Mouse (Mus musculus) G1E (cell line): ENCODE measurements around the gene Mroh2a. TPM values are rescaled to one million over a fixed set of nuclear protein-coding genes. Genes with fewer than 3 reads are reported as not detected.

Experiments used
- ATAC-seq: 2 replicates; pipeline ENCODE4 v1.8.0; 2016; ENCODE audit warnings: mild to moderate bottlenecking; ENCODE audit not compliant: insufficient number of reproducible peaks, poor library complexity, low FRiP score, severe bottlenecking; ENCODE audit errors: extremely low read depth
- DNase-seq: peaks from one replicate; pipeline ENCODE4 v3.0.0; 2012; ENCODE audit warnings: low spot score
- H3K27me3 ChIP-seq: 2 replicates; pipeline ENCODE4 v1.6.1; 2012; ENCODE audit warnings: mild to moderate bottlenecking, low read length, inconsistent platforms; ENCODE audit not compliant: insufficient read depth
- H3K36me3 ChIP-seq: replicated peaks from 2 replicates; pipeline ENCODE3; 2012; ENCODE audit warnings: mild to moderate bottlenecking, inconsistent platforms
- H3K4me1 ChIP-seq: 2 replicates; pipeline ENCODE4 v1.6.1; 2012; ENCODE audit warnings: low read depth, low read length, inconsistent platforms, mixed read lengths; ENCODE audit not compliant: insufficient read depth
- H3K4me3 ChIP-seq: 2 replicates; pipeline ENCODE4 v1.5.1; 2012; ENCODE audit warnings: low read depth, mild to moderate bottlenecking, inconsistent platforms, low read length, moderate library complexity, mixed read lengths
- H3K9me3 ChIP-seq: replicated peaks from 2 replicates; pipeline ENCODE4 v1.6.1; 2012; ENCODE audit warnings: inconsistent platforms
- CTCF ChIP-seq: IDR thresholded peaks from 2 replicates; pipeline ENCODE4 v1.5.1; 2012; ENCODE audit warnings: low read depth, low read length, inconsistent platforms, mixed read lengths
- GATA1 ChIP-seq: IDR thresholded peaks from 2 replicates; pipeline ENCODE4 v1.6.1; 2012; ENCODE audit warnings: borderline replicate concordance, low read length, inconsistent platforms, mixed read lengths
- GATA2 ChIP-seq: IDR thresholded peaks from 2 replicates; pipeline ENCODE4 v1.6.1; 2012; ENCODE audit warnings: low read depth, low read length, inconsistent platforms, borderline replicate concordance
- POLR2AphosphoS5 ChIP-seq: IDR thresholded peaks from 2 replicates; pipeline ENCODE4 v1.6.1; 2012; ENCODE audit warnings: low read depth, low read length, inconsistent platforms; ENCODE audit not compliant: insufficient replicate concordance
- TAL1 ChIP-seq: conservative IDR thresholded peaks from 2 replicates; pipeline ENCODE4 v1.6.1; 2012; ENCODE audit warnings: low read depth, low read length, inconsistent platforms, mixed read lengths
- polyA plus RNA-seq: library from polyadenylated mRNA; stranded (reverse); fragments of >175 nt; gene quantifications from 2 replicates; pipeline ENCODE4 v1.2.3, GENCODE M21; 2012
- total RNA-seq, 2 experiments: library from RNA; stranded (forward) in 1 of 2; stranded (reverse) in 1 of 2; fragments of 200-1000 nt in 1 of 2; fragments of >200 nt in 1 of 2; fragmentation: Nextera tagmentation in 1 of 2; gene quantifications; 2 replicates each; pipeline ENCODE4 v1.2.3; 2014 to 2017

Gene Mroh2a
- total and polyA plus RNA-seq, 3 experiments, result 0.49 TPM; not detected in 2

GRCm38 (mm10) chr1:88297480-88298258 lies 70.9 kb downstream of the Mroh2a start:
- H3K9me3 ChIP-seq, result no peaks in the 10 kb centered on the region
- no peak for ATAC-seq
- H3K36me3 ChIP-seq, result no peaks in the 10 kb centered on the region
- DNase-seq, result no peak
- no peak for TF ChIP-seq GATA1
- TF ChIP-seq CTCF, result no peak
- TF ChIP-seq GATA2, result no peak
- no peak for TF ChIP-seq POLR2AphosphoS5
- no peak for TF ChIP-seq TAL1
- H3K4me1 ChIP-seq, result no peaks in the 10 kb centered on the region
- no peak overlapping the region for H3K4me3 ChIP-seq
- peaks cover 7% of the 10 kb centered on the region for H3K27me3 ChIP-seq

DNA sequence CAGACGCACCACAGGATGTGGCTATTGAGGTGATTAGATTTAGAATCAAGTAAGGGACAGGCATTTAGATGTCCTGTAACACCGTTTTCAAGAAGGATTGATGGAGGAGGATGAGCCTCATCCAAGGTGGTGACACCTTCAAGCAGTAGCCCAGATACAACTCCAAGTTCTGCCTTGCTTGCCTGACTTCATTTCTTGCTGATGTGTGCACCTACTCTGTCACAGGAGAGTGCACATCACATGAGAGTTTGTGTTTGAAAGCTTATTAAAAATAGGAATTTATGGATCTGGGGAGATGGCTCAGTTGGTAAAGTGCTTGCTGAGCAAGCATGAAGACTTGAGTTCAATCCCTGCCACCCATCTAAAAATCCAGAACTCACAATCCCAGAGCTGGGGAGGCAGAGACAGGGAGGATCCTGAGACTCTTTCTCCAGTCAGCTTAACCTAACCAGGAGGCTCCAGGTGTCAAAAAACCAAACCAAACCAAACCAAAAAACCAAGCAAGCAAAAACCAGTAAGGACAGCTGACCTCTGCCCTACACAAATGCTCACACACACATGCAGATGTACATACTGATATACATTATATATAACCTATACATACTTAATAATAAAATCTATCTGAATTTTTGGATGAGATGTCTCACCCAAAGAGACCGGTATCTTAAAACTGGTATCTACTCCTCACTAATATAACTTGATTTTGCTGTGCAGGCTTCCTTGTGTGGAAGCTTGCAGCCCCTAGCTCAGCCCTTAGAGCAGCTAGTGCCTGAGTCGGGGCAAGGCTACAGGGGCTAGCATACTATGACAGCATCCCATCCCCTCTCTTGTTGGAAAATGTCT lies 72.1 kb downstream of the Mroh2a start:
- Histone ChIP-seq H3K36me3 (no peaks in the 10 kb centered on the region), H3K4me1 (no peaks in the 10 kb centered on the region), H3K9me3 (no peaks in the 10 kb centered on the region), H3K27me3 (peaks cover 4% of the 10 kb centered on the region), H3K4me3 (no peak overlapping the region)
- no peak for ATAC-seq
- no peak for TF ChIP-seq CTCF
- TF ChIP-seq GATA2, result no peak
- no peak for TF ChIP-seq TAL1
- no peak for TF ChIP-seq POLR2AphosphoS5
- no peak for TF ChIP-seq GATA1
- DNase-seq, result no peak

GRCm38 (mm10) chr1:88299529-88299945 lies 72.8 kb downstream of the Mroh2a start:
- Histone ChIP-seq H3K4me1 (no peaks in the 10 kb centered on the region), H3K4me3 (no peak overlapping the region), H3K27me3 (peaks cover 3% of the 10 kb centered on the region; the same call in 1 of the 2 replicates), H3K36me3 (no peaks in the 10 kb centered on the region), H3K9me3 (no peaks in the 10 kb centered on the region)
- TF ChIP-seq CTCF (no peak), POLR2AphosphoS5 (no peak), TAL1 (no peak), GATA2 (no peak), GATA1 (no peak)
- DNase-seq, result no peak
- ATAC-seq, result no peak

DNA sequence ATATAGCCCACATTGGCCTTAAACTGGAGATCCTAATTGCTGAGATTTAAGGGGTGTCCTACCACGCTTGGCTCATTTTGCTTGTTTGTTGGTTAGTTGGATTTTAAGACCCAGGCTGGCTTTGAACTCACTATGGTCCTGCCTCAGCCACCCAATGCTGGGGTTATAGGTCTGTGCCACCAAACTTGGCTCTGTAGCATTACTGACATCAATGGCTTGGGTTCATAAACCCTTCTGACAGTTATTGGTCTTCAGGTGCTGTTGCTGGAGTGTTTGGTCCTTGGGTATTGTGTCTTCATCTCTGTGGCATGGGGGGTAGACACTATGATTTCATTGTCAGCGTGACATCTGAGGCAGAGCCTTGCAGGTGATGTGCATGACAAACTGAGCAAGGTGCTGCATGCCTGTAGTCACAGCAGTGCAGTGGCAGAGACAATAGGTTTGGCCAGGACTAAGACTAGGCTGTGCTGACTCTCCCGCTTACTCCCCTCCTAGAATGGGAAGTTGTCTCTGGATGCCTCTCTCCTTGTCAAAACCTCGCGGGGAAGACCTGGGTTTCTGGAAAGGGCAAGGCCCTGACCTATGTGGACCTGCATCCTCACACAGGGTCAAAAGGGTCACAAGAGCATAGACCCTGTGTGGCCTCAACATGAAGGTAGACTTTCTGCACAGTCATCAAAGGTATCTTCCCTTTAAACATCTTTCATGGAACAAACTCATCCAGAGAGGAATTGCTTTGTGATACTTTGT lies 73.7 kb downstream of the Mroh2a start:
- H3K36me3 ChIP-seq, result no peaks in the 10 kb centered on the region
- TF ChIP-seq POLR2AphosphoS5, result no peak
- no peak for TF ChIP-seq TAL1
- no peak for TF ChIP-seq GATA2
- no peak for TF ChIP-seq CTCF
- TF ChIP-seq GATA1, result no peak
- H3K4me1 ChIP-seq, result no peaks in the 10 kb centered on the region
- peaks cover 3% of the 10 kb centered on the region; the same call in 1 of the 2 replicates for H3K27me3 ChIP-seq
- no peak for ATAC-seq
- no peak for DNase-seq
- no peaks in the 10 kb centered on the region for H3K9me3 ChIP-seq
- no peak overlapping the region for H3K4me3 ChIP-seq

DNA sequence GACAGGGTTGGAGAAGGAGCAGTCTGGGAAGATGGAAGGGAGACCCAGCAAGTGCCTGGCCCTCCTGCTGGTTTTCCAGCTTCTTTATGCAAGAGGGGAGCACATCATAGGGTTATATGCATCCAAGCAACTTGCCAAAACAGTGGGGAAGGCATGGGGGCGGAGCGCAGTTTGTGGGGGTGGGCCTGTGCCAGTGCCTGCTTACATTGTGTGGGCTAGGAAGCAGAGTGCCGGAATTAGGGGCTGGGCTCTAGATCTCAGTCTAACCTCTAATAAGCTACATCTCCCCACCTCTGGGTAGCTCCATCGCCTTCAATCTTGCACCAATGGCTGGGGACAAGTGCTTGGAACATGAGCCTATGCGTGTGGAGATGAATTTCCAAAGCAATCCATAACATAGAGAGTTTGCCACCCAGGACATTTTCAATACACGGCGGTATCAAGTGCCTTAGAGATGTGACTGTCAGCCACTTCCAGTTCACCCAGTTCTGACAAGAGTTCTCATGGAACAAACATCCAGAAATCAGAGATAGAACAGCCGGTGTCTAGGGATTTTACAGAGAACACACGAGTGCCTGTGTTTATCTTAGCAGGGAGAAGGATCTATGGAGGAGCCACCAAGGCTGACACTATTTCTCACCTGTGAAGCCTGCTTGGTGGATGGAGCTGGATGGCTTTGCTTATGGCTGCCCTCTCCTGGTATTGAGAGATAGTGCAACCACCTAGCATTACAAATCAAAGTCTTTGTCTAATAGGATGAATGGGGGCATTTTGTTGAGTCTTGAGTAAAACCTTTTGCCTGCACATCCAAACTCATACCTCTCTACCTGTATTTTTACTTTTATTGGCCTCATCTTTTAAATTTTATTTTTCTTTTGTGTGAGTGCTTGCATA lies 74.6 kb downstream of the Mroh2a start:
- TF ChIP-seq GATA1, result no peak
- 0 out of 2 replicates have a peak, but pooled peaks have one; percentile 29 for TF ChIP-seq CTCF
- Histone ChIP-seq H3K4me3 (no peak overlapping the region), H3K4me1 (no peaks in the 10 kb centered on the region), H3K27me3 (peaks cover 3% of the 10 kb centered on the region; the same call in 1 of the 2 replicates), H3K36me3 (no peaks in the 10 kb centered on the region), H3K9me3 (no peaks in the 10 kb centered on the region)
- peak; percentile 43 for DNase-seq
- ATAC-seq, result no peak
